Mouse (Mus musculus) cerebellum, postnatal 36 days (tissue): ENCODE measurements around the gene Serpina11.
"Not testable (repeated sequence)": the region's sequence is repeated elsewhere in the genome, so short reads cannot be mapped to it uniquely, and the experiment has no call there.

Experiments
- DNase-seq, 2 experiments: peaks; one replicate each; pipeline ENCODE4 v3.0.0; 2021 to 2022; ENCODE audit warnings: mixed read lengths in 2 of 2

Gene Serpina11

DNA sequence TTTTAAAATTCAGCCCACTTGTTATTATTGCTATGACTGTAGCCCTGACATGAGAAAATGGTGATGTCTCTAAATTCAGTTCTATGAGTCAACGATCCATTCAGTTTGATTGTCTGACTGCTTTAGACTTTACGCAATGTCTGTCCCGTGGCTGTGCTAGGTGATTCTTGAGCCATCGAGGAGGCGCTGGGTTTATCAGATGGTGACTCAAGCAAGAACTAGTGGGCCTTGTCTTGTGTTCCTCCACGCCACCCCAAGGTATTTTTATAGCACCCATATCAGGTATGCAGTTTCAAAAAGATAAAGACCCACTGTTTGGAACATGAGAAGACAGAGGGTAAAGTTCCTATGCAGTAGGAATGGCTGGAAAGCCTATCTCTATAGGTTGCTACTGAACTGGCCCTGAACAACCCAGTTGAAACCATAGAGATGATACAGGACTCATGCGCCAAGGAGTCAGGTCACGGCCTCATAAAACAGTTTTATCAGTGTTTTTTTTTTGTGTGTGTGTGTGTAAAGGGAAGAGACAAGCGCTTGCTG, 20.1 kb downstream of the Serpina11 start:
- no peak for DNase-seq

DNA sequence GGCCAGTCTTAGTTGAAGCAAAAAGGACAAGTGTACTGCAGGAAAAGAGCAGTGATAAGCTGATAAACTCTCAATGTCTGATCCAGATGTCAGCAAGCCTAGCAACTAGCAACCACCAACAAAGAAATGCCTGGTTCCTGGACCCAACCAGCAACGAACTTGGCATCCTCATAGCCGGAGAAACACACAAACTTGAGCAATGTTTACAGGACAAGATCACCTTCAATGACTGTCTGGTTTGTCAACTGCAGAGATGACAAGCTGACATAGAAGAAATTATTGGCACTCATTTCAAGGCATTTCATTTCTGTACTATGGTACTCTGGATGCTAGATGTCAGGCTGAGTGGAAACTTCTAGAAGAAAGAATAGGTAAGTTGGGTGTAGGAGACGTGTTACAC, 23.0 kb downstream of the Serpina11 start:
- DNase-seq: no peak

DNA sequence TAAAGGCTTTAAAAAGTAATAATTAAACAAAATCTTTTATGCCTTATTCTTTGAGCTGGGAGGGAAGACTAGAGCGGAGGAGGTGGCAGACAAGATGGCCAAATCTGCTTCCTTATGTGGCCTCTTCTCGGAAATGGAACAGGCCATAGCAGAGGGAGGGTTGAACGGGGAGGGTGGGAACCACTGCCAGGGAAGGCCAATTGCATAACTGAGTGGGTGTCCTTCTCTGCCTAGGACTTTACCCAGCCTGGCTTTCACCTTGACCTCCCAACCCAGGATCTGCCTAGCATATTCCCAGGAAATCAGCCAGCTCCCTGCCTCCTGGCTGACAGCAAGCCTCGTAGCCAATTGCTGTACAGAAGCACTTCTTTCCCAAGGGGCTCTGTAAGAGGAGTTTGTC, 26.5 kb downstream of the Serpina11 start:
- no peak for DNase-seq

DNA sequence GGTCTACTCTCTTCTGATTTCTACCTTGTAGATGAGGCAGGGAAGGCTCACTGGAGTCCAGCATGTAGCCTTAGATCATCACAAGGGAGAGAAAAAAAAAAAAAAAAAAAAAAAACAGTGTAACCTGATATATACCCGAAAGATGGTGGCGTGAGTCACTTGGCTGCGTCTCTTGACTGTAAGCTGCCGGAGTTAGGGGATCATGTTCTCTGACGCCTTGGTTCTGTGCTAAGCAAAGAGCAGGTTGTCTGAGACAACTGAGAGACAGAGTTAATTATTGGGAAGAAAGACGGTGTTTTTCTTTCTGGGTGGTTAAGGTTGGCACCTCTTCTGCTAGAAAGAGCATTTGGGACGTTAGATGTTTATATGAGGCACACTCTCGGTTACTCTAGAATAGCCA, 26.9 kb downstream of the Serpina11 start:
- DNase-seq: no peak

DNA sequence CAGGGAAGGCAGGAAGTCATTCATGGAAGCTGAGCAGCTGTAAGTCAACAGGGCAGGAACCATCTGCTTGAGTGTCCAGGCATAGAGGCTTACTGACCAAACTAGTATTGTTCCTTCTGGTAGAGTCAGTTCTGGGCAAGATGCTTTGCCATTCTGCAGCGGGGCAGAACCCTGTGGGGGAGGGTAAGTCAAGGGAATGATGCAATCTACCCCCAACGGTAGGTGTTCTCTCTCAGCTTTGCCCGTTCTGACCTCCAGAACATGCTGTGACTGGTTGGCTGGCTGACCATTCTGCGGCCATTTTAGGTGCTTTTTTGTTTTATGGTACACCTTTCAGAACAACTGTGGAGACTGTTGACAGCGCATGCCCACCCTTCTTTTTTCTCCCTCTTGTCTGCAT, 27.4 kb downstream of the Serpina11 start:
- DNase-seq: no peak

DNA sequence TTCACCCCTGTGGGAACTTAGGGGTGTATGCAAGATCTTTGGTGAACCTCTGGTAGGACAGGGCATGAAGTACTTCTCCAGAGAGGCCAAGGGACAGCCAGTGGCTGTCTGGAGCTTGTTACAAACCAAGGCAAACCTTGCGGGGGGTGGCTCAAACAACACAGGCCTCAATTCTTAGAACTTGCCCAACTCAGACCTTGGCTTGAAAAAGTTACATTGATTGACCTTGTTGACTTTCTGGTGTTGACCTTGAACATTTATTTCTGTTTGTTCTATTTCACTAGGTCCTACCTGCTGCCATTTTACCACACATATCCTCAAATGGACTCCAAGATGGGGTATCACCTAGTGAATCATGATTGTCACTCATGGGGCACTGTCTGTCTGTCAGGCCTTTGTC, 28.0 kb downstream of the Serpina11 start:
- DNase-seq: no peak

DNA sequence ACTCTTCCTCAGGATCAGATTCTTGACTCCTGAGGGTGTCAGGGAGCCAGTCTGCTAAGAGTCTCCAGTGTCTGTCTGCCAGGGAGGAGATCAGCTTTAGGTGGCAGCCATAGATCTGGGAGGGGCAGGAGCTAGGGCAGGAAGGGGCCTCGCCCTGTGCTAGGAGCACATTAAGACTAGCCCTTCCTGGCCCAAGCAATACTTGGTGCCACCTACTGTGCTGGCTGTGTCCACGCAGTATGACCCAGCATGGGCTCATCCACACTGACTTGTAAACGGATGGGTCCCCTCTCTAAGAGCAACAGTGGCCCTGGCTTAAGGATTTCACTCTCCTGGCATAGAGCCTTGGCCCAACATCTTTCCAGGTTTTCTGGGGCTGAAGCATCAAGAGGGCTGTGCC, 31.0 kb downstream of the Serpina11 start, which contains the start of gene Serpina1e:
Gene Serpina1e, minus strand, starts transcription at position 178 of the 400 bp plus-strand sequence.
- no peak for DNase-seq

DNA sequence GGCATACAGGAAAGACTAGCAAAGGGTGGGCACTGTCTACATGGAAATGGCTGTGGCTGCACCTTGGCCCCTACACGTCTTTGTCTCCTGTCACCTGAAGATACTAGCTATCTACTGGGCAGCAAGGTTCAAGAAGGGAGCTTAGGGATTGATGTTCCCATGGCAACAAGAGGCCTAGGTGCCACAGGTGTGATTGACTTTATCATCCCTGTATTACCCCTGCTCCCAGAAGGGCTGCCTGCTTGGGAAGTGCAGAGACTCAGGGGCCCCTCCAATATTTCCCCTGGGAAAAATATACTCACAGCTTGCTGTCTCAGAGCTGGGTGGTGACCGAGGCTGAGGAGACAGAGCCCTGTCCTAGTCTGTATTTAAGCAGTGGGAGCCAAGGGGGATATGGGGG, 33.2 kb downstream of the Serpina11 start:
- not testable (repeated sequence) for DNase-seq

DNA sequence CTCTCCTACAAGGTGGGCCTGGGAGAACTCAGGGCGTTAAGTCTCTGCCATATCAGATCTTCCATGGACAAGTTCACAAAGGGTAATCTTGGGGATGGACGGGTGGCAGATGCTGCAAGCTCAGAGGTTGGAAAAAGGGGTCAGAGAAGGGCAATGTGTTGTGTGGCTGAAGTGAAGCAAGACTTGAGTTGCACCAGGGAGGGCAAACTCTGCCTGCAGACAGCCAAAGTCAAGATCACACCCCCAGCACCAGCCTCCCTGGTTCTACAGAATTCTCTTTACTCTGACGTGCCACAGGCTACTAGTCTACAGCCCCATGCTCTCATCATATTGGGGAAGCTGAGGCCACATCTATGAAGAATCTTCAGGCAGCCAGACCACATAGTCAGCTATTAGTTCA, 36.8 kb downstream of the Serpina11 start:
- DNase-seq: not testable (repeated sequence)

DNA sequence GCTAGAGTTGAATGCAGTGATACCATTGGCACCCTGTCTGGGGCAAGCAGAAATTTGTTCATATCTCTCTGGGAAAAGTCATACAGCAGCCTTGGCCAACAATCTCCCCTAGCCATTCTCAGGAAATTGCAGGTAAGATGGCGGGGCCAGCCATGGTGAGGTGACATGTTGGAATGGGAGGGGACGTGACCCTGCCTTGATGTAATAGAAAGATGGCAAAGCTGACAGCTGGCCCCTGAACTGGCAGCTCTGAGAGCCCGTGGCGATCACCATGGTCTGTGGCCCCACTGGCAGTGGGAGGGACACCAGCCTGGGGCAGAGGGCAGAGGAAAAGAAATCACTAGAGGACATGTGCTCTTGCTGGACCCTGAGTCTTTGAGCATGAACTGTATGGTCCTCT, 43.5 kb downstream of the Serpina11 start:
- no peak for DNase-seq
